Mouse (Mus musculus): ENCODE measurements around the gene Tldc2. TPM values are rescaled to one million over a fixed set of nuclear protein-coding genes. Genes with fewer than 3 reads are reported as not detected.
A peak's percentile ranks its signal among the peaks of the same experiment; 100 is the strongest.

Tldc2 gene
- polyA plus RNA-seq, 1 experiment from 2014 or later: not detected

DNA sequence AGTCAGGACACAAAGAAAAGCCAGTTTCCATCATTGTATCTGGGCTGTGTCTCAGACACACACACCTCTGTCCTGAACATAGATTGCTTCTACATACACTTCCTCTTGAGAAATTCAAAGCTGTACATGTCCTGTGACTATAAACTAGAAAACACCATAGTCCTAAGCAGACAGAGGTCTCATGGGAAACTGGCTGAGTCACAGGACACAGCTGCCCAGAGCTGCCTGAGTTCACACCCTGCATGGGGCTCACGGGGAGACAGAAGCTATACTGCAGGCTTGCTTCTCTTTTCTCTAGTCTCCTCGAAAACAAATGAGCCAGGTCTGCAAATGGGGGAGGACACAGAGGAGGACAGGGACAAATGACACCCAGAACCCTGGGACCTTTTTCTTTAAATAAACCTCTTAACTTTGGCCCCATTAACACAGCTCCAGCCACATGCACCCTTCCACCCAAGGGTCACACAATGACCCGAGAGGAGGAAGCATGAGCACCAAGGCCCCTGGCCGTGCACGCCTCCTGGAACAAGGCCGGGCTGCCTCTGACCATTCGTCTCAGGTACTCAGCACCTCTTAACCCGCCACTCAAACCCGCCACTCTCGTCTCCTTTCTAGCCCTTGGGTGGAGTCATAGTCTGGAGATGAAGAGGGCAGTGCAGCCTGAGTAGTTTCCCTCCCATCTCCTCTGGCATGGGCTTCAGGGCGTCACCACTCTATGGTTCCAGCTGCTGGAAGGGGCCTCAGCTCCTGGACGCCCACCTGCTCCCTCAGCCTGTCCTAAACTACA lies 12.9 kb downstream of the Tldc2 start:
- Histone ChIP-seq H3K9ac (no peak overlapping the region), H3K36me3 (peaks cover 48% of the 10 kb centered on the region), H3K4me3 (no peak overlapping the region), H3K27me3 (replicated peaks) (no peaks in the 10 kb centered on the region), H3K4me2 (no peak overlapping the region), H3K9me3 (replicated peaks) (0 out of 2 replicates have a peak, but pooled peaks cover 3% of the 10 kb centered on the region), H3K4me1 (replicated peaks) (peaks cover 10% of the 10 kb centered on the region), H3K27ac (ENCODE audit: poor library complexity, severe bottlenecking) (peak overlapping the region; percentile 33; the same call in 1 of the 2 replicates)
- no peak for ATAC-seq (ENCODE audit: insufficient number of reproducible peaks, low FRiP score)
- 72% methylated on average over 10 of the region's 12 CpGs for WGBS

DNA sequence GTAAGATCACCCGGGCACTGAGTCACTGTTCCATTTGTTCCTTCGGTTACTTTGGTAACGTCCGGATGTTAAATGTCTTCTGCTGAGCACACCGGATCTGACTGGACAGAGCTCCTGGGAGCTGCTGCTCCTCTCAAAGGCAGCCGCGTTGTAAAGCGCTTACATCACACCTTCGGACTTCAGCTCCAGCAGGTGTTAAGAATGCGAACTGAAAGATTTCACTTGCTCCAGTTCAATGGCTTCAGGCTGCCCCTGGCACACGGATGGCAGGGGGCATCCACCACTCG lies 13.4 kb downstream of the Tldc2 start:
- H3K27ac ChIP-seq (ENCODE audit: poor library complexity, severe bottlenecking): peak overlapping the region; percentile 33; the same call in 1 of the 2 replicates
- peaks cover 54% of the 10 kb centered on the region for H3K36me3 ChIP-seq
- ATAC-seq (ENCODE audit: insufficient number of reproducible peaks, low FRiP score): no peak
- no peak overlapping the region for H3K9ac ChIP-seq
- H3K9me3 ChIP-seq (replicated peaks): 0 out of 2 replicates have a peak, but pooled peaks cover 3% of the 10 kb centered on the region
- peaks cover 10% of the 10 kb centered on the region for H3K4me1 ChIP-seq (replicated peaks)
- H3K27me3 ChIP-seq (replicated peaks): no peaks in the 10 kb centered on the region
- no peak overlapping the region for H3K4me2 ChIP-seq
- 69% methylated on average over 12 of the region's 12 CpGs for WGBS
- H3K4me3 ChIP-seq: no peak overlapping the region

DNA sequence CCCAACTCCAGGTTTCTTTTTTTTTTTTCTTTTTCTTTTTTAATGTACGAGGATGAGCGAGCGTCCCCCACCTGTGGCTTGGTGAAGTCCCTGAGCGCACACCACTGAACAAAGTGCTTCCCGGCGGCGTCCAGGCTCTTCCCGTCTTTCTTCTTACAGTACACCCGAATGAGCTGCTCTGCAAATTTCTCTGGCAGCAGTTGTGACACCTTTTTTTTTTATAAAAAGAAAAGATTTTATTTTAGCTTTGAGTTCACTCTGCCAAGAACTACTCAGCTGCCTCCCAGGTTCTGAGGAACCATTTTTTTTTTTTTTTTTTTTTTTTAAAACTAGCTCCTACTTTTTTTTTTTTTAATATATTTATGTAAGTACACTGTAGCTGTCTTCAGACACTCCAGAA lies 14.8 kb downstream of the Tldc2 start:
- no peak for ATAC-seq (ENCODE audit: insufficient number of reproducible peaks, low FRiP score)
- Histone ChIP-seq H3K9me3 (replicated peaks) (0 out of 2 replicates have a peak, but pooled peaks cover 3% of the 10 kb centered on the region), H3K4me1 (replicated peaks) (peaks cover 10% of the 10 kb centered on the region), H3K4me3 (no peak overlapping the region), H3K27ac (ENCODE audit: poor library complexity, severe bottlenecking) (no peak overlapping the region), H3K27me3 (replicated peaks) (no peaks in the 10 kb centered on the region), H3K9ac (no peak overlapping the region), H3K36me3 (peaks cover 64% of the 10 kb centered on the region), H3K4me2 (no peak overlapping the region)
- WGBS: 98% methylated on average over 9 of the region's 9 CpGs

DNA sequence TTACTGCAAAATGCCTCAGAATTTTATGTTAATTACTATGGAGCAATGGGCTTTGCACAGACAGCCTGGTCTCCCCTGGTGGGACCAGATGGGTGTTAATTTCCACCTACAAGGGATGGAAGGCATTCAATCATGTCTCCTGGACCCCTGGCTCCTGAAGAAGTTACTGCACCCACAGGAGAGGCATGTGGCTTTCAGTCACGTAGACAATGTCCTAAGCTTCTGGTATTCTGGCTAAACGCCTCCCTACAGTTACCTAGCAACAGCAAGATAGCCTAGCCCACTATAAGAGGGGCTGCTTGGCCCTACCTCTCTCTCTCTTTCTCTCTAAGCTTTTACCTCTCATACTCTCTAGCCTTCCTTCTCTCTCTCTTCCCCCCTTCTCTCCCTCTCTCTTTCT lies 15.4 kb downstream of the Tldc2 start:
- H3K9ac ChIP-seq: no peak overlapping the region
- no peak for ATAC-seq (ENCODE audit: insufficient number of reproducible peaks, low FRiP score)
- no peak overlapping the region for H3K27ac ChIP-seq (ENCODE audit: poor library complexity, severe bottlenecking)
- peaks cover 10% of the 10 kb centered on the region for H3K4me1 ChIP-seq (replicated peaks)
- no peaks in the 10 kb centered on the region for H3K27me3 ChIP-seq (replicated peaks)
- no peak overlapping the region for H3K4me3 ChIP-seq
- WGBS: 62% methylated on average over 2 of the region's 2 CpGs
- no peak overlapping the region for H3K4me2 ChIP-seq
- H3K9me3 ChIP-seq (replicated peaks): 0 out of 2 replicates have a peak, but pooled peaks cover 3% of the 10 kb centered on the region
- H3K36me3 ChIP-seq: peaks cover 69% of the 10 kb centered on the region

DNA sequence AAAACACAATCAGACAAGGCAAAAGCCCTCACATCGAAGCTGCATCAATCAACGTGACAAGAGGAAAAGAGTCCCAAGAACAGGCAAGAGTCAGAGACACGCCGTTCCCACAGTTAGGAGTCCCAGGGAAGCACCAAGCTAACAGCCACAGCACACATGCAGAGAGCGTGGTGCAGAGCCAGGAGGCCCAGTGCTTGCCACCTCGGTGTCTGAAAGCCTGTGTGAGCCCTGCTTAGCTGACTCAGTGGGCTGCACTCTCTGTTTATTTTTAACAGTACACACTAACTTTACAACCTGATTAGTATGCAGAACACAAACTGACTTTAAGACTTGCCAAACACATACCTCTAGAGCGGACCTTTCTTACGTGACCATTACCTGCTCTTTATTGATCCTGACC lies 17.6 kb downstream of the Tldc2 start:
- Histone ChIP-seq H3K9me3 (replicated peaks) (0 out of 2 replicates have a peak, but pooled peaks cover 3% of the 10 kb centered on the region), H3K27ac (ENCODE audit: poor library complexity, severe bottlenecking) (no peak overlapping the region), H3K36me3 (peaks cover 76% of the 10 kb centered on the region), H3K4me3 (no peak overlapping the region), H3K27me3 (replicated peaks) (no peaks in the 10 kb centered on the region), H3K4me2 (no peak overlapping the region), H3K4me1 (replicated peaks) (peaks cover 5% of the 10 kb centered on the region), H3K9ac (no peak overlapping the region)
- no peak for ATAC-seq (ENCODE audit: insufficient number of reproducible peaks, low FRiP score)
- WGBS: 81% methylated on average over 8 of the region's 8 CpGs

DNA sequence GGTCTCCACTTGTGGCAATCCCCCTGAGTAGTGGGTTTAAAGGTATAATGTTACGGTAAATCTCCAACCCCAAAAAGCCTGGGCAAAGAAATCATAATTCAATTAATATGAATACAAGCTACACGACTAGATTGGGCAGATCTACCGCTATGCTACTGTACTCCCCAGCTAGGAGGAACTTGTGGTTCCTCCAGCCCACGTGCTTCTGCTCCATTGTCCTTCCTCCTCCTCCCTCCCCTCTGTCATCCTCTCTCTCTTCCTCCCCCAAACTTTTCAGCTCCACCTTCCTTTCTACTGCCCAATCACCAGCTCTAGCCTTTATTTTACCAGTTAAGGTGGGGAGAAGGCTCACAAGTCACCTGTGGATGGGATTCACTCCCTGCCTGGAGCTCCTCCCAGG lies 21.4 kb downstream of the Tldc2 start:
- Histone ChIP-seq H3K36me3 (peaks cover 77% of the 10 kb centered on the region), H3K27ac (ENCODE audit: poor library complexity, severe bottlenecking) (no peak overlapping the region), H3K9ac (no peak overlapping the region), H3K4me1 (replicated peaks) (no peaks in the 10 kb centered on the region), H3K4me2 (no peak overlapping the region), H3K9me3 (replicated peaks) (no peaks in the 10 kb centered on the region), H3K27me3 (replicated peaks) (no peaks in the 10 kb centered on the region), H3K4me3 (no peak overlapping the region)
- WGBS: 88% methylated on average over 4 of the region's 4 CpGs
- no peak for ATAC-seq (ENCODE audit: insufficient number of reproducible peaks, low FRiP score)

DNA sequence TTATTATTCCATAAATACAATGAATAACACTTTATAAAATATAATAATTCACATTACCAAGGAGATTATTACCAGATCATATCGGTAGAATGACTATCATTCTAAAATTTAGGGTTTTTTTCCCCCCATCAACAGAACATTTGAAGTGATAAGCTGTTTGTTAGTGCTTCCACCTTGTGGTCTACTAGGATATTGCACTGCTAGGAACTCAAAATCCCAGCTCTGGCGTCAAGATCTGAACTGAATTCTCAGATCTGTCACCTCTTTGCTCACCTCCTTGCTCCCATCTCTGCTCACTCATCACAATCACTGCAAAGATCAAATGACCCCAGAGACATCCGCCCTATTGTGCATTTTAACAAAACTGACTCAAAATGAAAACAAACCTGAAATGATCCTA lies 30.1 kb downstream of the Tldc2 start:
- WGBS: 17% methylated on average over 3 of the region's 3 CpGs
- ATAC-seq (ENCODE audit: insufficient number of reproducible peaks, low FRiP score): no peak

DNA sequence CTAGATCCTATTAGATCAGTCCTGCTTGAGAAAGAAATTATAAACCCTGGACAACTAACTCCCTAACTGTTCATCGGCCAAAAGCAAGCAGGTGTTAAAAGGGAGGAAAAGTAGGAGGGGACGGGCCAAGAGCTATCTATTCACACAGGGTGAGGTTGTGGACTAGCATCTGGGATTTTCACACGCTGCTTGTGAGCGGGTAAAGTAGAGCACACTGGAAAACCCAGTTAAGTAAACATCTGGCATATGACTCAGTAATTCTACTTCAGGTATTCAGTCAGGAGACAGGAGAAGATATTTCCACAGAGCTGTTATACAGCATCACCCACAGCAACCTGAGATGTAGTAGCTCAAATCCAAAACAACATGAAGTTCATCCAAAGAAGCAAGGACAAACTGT lies 31.7 kb downstream of the Tldc2 start:
- no peaks in the 10 kb centered on the region for H3K4me1 ChIP-seq (replicated peaks)
- no peak for ATAC-seq (ENCODE audit: insufficient number of reproducible peaks, low FRiP score)
- no peaks in the 10 kb centered on the region for H3K9me3 ChIP-seq (replicated peaks)
- no peak overlapping the region for H3K9ac ChIP-seq
- 80% methylated on average over 4 of the region's 4 CpGs for WGBS
- H3K27me3 ChIP-seq (replicated peaks): no peaks in the 10 kb centered on the region
- no peak overlapping the region for H3K27ac ChIP-seq (ENCODE audit: poor library complexity, severe bottlenecking)
- H3K4me3 ChIP-seq: no peak overlapping the region
- H3K4me2 ChIP-seq: no peak overlapping the region
- peaks cover 53% of the 10 kb centered on the region for H3K36me3 ChIP-seq

More for the DNA sequence above, 30.1 kb downstream of the Tldc2 start:
- H3K27me3 ChIP-seq (replicated peaks): no peaks in the 10 kb centered on the region
- H3K4me3 ChIP-seq: no peak overlapping the region
- no peak overlapping the region for H3K9ac ChIP-seq
- H3K27ac ChIP-seq (ENCODE audit: poor library complexity, severe bottlenecking): no peak overlapping the region
- H3K4me2 ChIP-seq: no peak overlapping the region
- peaks cover 61% of the 10 kb centered on the region for H3K36me3 ChIP-seq
- H3K9me3 ChIP-seq (replicated peaks): no peaks in the 10 kb centered on the region
- H3K4me1 ChIP-seq (replicated peaks): no peaks in the 10 kb centered on the region

DNA sequence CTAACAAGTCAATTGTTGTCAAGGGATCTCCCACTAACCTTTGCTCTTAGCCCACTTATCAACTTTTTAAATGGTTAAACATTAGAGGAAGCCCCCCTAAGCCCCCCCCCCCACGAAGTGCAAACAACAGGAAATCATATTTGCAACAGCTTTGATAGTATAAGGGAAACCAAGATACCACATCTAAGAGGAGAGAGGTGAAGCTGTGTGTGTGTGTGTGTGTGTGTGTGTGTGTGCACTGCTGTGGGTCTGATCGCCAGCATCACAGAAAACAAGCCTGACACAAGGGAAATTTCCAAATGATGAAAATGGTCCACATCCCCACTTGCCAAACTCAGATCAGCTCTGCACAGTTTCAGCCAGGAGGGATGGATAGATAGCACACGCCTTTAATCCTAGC lies 32.2 kb downstream of the Tldc2 start:
- Histone ChIP-seq H3K27me3 (replicated peaks) (no peaks in the 10 kb centered on the region), H3K9ac (no peak overlapping the region), H3K9me3 (replicated peaks) (no peaks in the 10 kb centered on the region), H3K4me2 (no peak overlapping the region), H3K4me3 (no peak overlapping the region), H3K4me1 (replicated peaks) (no peaks in the 10 kb centered on the region), H3K36me3 (peaks cover 48% of the 10 kb centered on the region), H3K27ac (ENCODE audit: poor library complexity, severe bottlenecking) (no peak overlapping the region)
- no peak for ATAC-seq (ENCODE audit: insufficient number of reproducible peaks, low FRiP score)
- 68% methylated on average over 3 of the region's 3 CpGs for WGBS

DNA sequence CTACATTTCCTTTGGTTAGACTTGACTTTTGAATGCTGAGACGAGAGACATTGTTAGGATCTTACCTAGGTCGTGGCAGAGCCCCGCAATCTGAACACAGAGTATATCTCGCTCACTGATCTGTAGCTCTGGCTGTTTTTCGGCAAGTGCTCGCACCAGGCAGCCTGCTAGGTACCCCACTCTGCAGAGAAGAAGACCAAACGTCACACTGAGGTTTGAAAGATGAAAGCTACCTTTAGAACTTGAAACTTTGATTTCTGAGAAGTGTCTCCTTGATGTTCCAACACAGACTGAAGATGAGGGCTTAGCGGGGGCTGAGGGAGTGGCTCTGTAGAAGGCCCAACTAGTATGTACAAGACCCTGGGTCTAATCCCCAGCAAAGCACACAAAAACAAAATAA lies 34.9 kb downstream of the Tldc2 start:
- H3K4me1 ChIP-seq (replicated peaks): no peaks in the 10 kb centered on the region
- H3K9me3 ChIP-seq (replicated peaks): no peaks in the 10 kb centered on the region
- ATAC-seq (ENCODE audit: insufficient number of reproducible peaks, low FRiP score): no peak
- 86% methylated on average over 8 of the region's 8 CpGs for WGBS
- H3K4me3 ChIP-seq: no peak overlapping the region
- H3K27ac ChIP-seq (ENCODE audit: poor library complexity, severe bottlenecking): no peak overlapping the region
- H3K4me2 ChIP-seq: no peak overlapping the region
- H3K27me3 ChIP-seq (replicated peaks): no peaks in the 10 kb centered on the region
- H3K36me3 ChIP-seq: peaks cover 41% of the 10 kb centered on the region
- no peak overlapping the region for H3K9ac ChIP-seq

DNA sequence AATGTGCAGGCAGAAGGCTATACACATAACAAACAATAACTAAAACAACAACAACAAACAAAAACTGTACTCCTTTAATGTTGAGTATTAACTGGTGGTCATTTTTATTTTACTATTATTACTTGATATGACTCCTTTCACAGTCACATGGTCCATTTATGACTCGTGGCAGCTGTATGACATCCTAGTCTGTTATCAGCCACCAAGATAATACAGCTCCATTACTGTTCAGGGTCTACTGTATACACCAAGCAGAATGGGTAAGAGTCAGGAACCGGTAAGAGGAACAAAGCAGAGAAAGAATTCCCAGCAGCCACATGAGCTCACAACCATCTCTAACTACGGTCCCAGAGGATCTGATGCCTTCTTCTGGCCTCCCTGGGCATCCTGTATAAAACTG lies 38.4 kb downstream of the Tldc2 start:
- WGBS: 68% methylated on average over 3 of the region's 3 CpGs
- no peak overlapping the region for H3K4me2 ChIP-seq
- H3K4me3 ChIP-seq: no peak overlapping the region
- no peak overlapping the region for H3K27ac ChIP-seq (ENCODE audit: poor library complexity, severe bottlenecking)
- 0 out of 2 replicates have a peak, but pooled peaks cover 3% of the 10 kb centered on the region for H3K4me1 ChIP-seq (replicated peaks)
- H3K36me3 ChIP-seq: peaks cover 34% of the 10 kb centered on the region
- H3K9ac ChIP-seq: no peak overlapping the region
- no peaks in the 10 kb centered on the region for H3K9me3 ChIP-seq (replicated peaks)
- H3K27me3 ChIP-seq (replicated peaks): no peaks in the 10 kb centered on the region
- ATAC-seq (ENCODE audit: insufficient number of reproducible peaks, low FRiP score): no peak

DNA sequence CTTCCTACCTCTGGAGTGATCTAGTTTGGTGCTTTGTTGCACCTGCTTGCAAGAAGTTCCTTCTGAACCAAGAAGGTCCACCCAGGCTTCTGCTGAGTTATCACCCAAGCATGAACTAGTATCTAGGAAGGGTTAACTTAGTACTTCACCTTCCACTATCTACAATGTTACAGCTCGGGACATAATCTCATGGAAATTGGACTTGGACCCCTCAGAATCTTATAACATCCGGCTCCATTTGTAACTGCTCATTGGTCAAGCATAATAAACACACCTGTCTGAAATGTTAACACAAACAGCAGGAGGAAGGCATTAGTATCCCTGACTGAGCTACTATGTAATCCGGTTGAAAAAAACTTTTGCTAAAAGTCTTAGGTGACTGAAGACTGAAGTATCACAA lies 40.5 kb downstream of the Tldc2 start:
- H3K27me3 ChIP-seq (replicated peaks): no peaks in the 10 kb centered on the region
- ATAC-seq (ENCODE audit: insufficient number of reproducible peaks, low FRiP score): no peak
- no peak overlapping the region for H3K27ac ChIP-seq (ENCODE audit: poor library complexity, severe bottlenecking)
- no peak overlapping the region for H3K4me2 ChIP-seq
- H3K9ac ChIP-seq: no peak overlapping the region
- no peak overlapping the region for H3K4me3 ChIP-seq
- 82% methylated on average over 3 of the region's 3 CpGs for WGBS
- H3K36me3 ChIP-seq: peaks cover 24% of the 10 kb centered on the region
- H3K4me1 ChIP-seq (replicated peaks): 0 out of 2 replicates have a peak, but pooled peaks cover 3% of the 10 kb centered on the region
- no peaks in the 10 kb centered on the region for H3K9me3 ChIP-seq (replicated peaks)
